In genomic region chr8:87893547-87893946, GRCm38 (mm10) we compare ENCODE assay signal across 13 mouse cellular contexts.
A peak's percentile ranks its signal among the peaks of the same experiment; 100 is the strongest.
DNase-seq lines count a peak whose midpoint lies in the region; ATAC-seq lines count a peak whose summit lies in the region.
"Had no signal": no experiment of that assay in that cellular context is flagged by ENCODE, and none has a peak within 500 bp of the region (broad histone marks: within the 10 kb centered on the region; RNA-seq: fewer than 3 reads in every experiment).

No protein-coding gene starts in this region.

- H3K4me3 ChIP-seq in midbrain, embryonic 12.5 days, result no peak overlapping the region
- H3K4me3 ChIP-seq in midbrain, embryonic 11.5 days (ENCODE audit: low read depth, low read length), result no peak overlapping the region
- no peak overlapping the region for H3K4me3 ChIP-seq in embryonic facial prominence, embryonic 10.5 days
- no peak overlapping the region for H3K4me3 ChIP-seq in limb, embryonic 12.5 days (replicated peaks)

- peak; percentile 31; the same call in 1 of the 2 replicates for ATAC-seq in frontal cortex, adult (ENCODE audit: low TSS enrichment)
- ATAC-seq in midbrain, embryonic 12.5 days (ENCODE audit: low FRiP score, low read depth), result no peak
- ATAC-seq in midbrain, embryonic 11.5 days (ENCODE audit: low FRiP score), result no peak
- no peak for ATAC-seq in limb, embryonic 12.5 days (ENCODE audit: insufficient number of reproducible peaks, insufficient read depth, low FRiP score, low TSS enrichment, low read depth)
- no peak for ATAC-seq in granulocyte monocyte progenitor cell, adult 5-6 weeks (replicated peaks; ENCODE audit: poor library complexity, severe bottlenecking)
- ATAC-seq: CD4-positive, CD25-positive, alpha-beta regulatory T cell, adult 4 months; forebrain, embryonic 16.5 days had no signal

- H3K4me1 ChIP-seq in midbrain, embryonic 12.5 days, result peaks cover 66% of the 10 kb centered on the region
- peaks cover 35% of the 10 kb centered on the region for H3K4me1 ChIP-seq in midbrain, embryonic 11.5 days (ENCODE audit: control insufficient read depth, insufficient read depth, low read length)
- peaks cover 90% of the 10 kb centered on the region for H3K4me1 ChIP-seq in embryonic facial prominence, embryonic 10.5 days
- H3K4me1 ChIP-seq in limb, embryonic 12.5 days (replicated peaks), result peaks cover 96% of the 10 kb centered on the region

- no peak overlapping the region for H3K4me2 ChIP-seq in midbrain, embryonic 12.5 days (replicated peaks)
- no peak overlapping the region for H3K4me2 ChIP-seq in midbrain, embryonic 11.5 days
- H3K4me2 ChIP-seq in limb, embryonic 12.5 days, result peak overlapping the region; percentile 13; the same call in 1 of the 2 replicates
- H3K4me2 ChIP-seq: lung, embryonic 14.5 days had no signal

- H3K36me3 ChIP-seq in midbrain, embryonic 12.5 days, result no peaks in the 10 kb centered on the region
- H3K36me3 ChIP-seq in midbrain, embryonic 11.5 days (ENCODE audit: control insufficient read depth, insufficient read depth, low read length), result no peaks in the 10 kb centered on the region
- peaks cover 4% of the 10 kb centered on the region; the same call in 1 of the 2 replicates for H3K36me3 ChIP-seq in embryonic facial prominence, embryonic 10.5 days (replicated peaks)
- H3K36me3 ChIP-seq in limb, embryonic 12.5 days, result no peaks in the 10 kb centered on the region

- no peaks in the 10 kb centered on the region for H3K27me3 ChIP-seq in midbrain, embryonic 12.5 days
- H3K27me3 ChIP-seq in midbrain, embryonic 11.5 days (ENCODE audit: control insufficient read depth, insufficient read depth, low read length), result no peaks in the 10 kb centered on the region
- no peaks in the 10 kb centered on the region for H3K27me3 ChIP-seq in embryonic facial prominence, embryonic 10.5 days (replicated peaks; ENCODE audit: low read depth, poor library complexity, severe bottlenecking)
- no peaks in the 10 kb centered on the region for H3K27me3 ChIP-seq in limb, embryonic 12.5 days

- H3K27ac ChIP-seq in midbrain, embryonic 12.5 days (replicated peaks), result peak overlapping the region; percentile 7; the same call in 1 of the 2 replicates
- no peak overlapping the region for H3K27ac ChIP-seq in midbrain, embryonic 11.5 days (ENCODE audit: low read depth, low read length)
- H3K27ac ChIP-seq in embryonic facial prominence, embryonic 10.5 days (replicated peaks), result peak overlapping the region; percentile 87
- peak overlapping the region; percentile 87 for H3K27ac ChIP-seq in limb, embryonic 12.5 days

- 71% methylated on average over 6 of the region's 6 CpGs for WGBS in midbrain, embryonic 12.5 days
- 75% methylated on average over 6 of the region's 6 CpGs for WGBS in midbrain, embryonic 11.5 days
- WGBS in embryonic facial prominence, embryonic 10.5 days, result 69% methylated on average over 6 of the region's 6 CpGs
- 60% methylated on average over 6 of the region's 6 CpGs for WGBS in limb, embryonic 12.5 days

- no peak for DNase-seq in frontal cortex, adult 2 months (ENCODE audit: extremely low spot score in 1 of 2, low spot score in 1 of 2)
- DNase-seq in midbrain, embryonic 11.5 days (ENCODE audit: low spot score, missing footprints), result no peak
- no peak for DNase-seq in embryonic facial prominence, embryonic 10.5 days (ENCODE audit: low spot score)
- DNase-seq in right cerebral cortex, postnatal 25 days, result no peak
- DNase-seq: cerebellum, adult 2 months; layer of hippocampus, adult 9-11 months; lung, embryonic 14.5 days had no signal

- H3K9me3 ChIP-seq in midbrain, embryonic 12.5 days, result no peaks in the 10 kb centered on the region
- no peaks in the 10 kb centered on the region for H3K9me3 ChIP-seq in midbrain, embryonic 11.5 days (ENCODE audit: control insufficient read depth, low read length)
- no peaks in the 10 kb centered on the region for H3K9me3 ChIP-seq in embryonic facial prominence, embryonic 10.5 days
- no peaks in the 10 kb centered on the region for H3K9me3 ChIP-seq in limb, embryonic 12.5 days

- no peak overlapping the region for H3K9ac ChIP-seq in midbrain, embryonic 12.5 days (replicated peaks)
- H3K9ac ChIP-seq in midbrain, embryonic 11.5 days (ENCODE audit: low read length), result no peak overlapping the region
- no peak overlapping the region for H3K9ac ChIP-seq in limb, embryonic 12.5 days (replicated peaks)
- H3K9ac ChIP-seq: lung, embryonic 14.5 days had no signal
